Mouse (Mus musculus): ENCODE measurements around the gene Olfr441.
"Not testable (repeated sequence)": the region's sequence is repeated elsewhere in the genome, so short reads cannot be mapped to it uniquely, and the experiment has no call there.

The Olfr441 gene

GRCm38 (mm10) chr6:43106069-43106468 lies at the start of gene Olfr441:
Gene Olfr441, plus strand, starts transcription at chr6:43106369.
- in situ Hi-C loops (cut with MboI, MseI): not testable (repeated sequence)

GRCm38 (mm10) chr6:43078750-43079149 lies 27.4 kb upstream of the Olfr441 start:
- in situ Hi-C loops (cut with MboI, MseI): loop anchor here (10.0 kb wide), 1 partner anchor 1606 kb away; no protein-coding TSS in a partner anchor

GRCm38 (mm10) chr6:43081405-43081804 lies 24.8 kb upstream of the Olfr441 start:
- in situ Hi-C loops (cut with MboI, MseI): not testable (repeated sequence)

GRCm38 (mm10) chr6:43146267-43146666 lies 40.1 kb downstream of the Olfr441 start, which contains the start of gene Olfr237-ps1:
Gene Olfr237-ps1, plus strand, starts transcription at chr6:43146567.
- in situ Hi-C loops (cut with MboI, MseI): not testable (repeated sequence)

GRCm38 (mm10) chr6:43159502-43159901 lies 53.3 kb downstream of the Olfr441 start:
- in situ Hi-C loops (cut with MboI, MseI): no loop called here

GRCm38 (mm10) chr6:43162982-43163381 lies 56.8 kb downstream of the Olfr441 start, which contains the start of gene Olfr437:
Gene Olfr437, plus strand, starts transcription at chr6:43163282.
- in situ Hi-C loops (cut with MboI, MseI): no loop called here

- in situ Hi-C loops (cut with MboI, MseI): no loop called here
Observed at GRCm38 (mm10) chr6:43167246-43167645, 61.1 kb downstream of the Olfr441 start.

All from T-helper 2 cell (primary cell).